Mouse (Mus musculus): ENCODE results near the gene Ccdc153.

GRCm38 (mm10) chr9:44288959-44289291 lies 48.4 kb downstream of the Ccdc153 start:
- no peak for TF ChIP-seq GATA1 (IDR thresholded peaks at IDR 0.05; ENCODE audit: borderline replicate concordance, low read length)
- no peak for TF ChIP-seq FLI1 (IDR thresholded peaks at IDR 0.05; ENCODE audit: low read length)

Data from megakaryocyte, embryonic 14.5 days (primary cell).